Mouse (Mus musculus): ENCODE data around the gene Cmtm7.

- TF ChIP-seq CTCF (IDR thresholded peaks at IDR 0.05; ENCODE audit: low read depth, low read length) (no peak), POLR2A (IDR thresholded peaks at IDR 0.05; ENCODE audit: insufficient read depth, low read length) (no peak), EP300 (IDR thresholded peaks at IDR 0.05; ENCODE audit: insufficient read depth, low read depth, low read length) (no peak)
These were observed 29.3 kb downstream of the Cmtm7 start for GRCm38 (mm10) chr9:114752311-114752710.

Measured in ES-Bruce4 (cell line).